Mouse (Mus musculus): ENCODE data around the gene Calhm3.

DNA sequence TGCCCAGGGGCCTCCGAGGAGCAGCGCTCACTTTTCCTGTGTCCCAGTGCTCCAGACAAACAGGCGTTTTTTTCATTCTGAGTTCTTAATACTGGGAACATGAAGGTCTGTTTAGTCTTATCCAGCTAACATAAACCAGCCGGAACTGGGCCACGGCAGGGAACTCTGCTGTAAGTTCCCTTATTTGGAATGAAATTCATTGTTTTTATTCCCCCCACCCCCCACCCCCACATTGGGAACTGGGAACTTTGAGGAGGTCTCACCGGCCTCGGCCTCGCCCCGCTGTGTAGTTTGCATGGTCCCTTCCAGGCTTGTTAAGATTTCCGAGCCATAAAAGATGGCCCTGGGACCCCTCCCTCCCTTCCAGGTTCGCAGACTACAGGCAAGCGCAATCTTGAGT lies 44.4 kb upstream of the Calhm3 start:
- no peak for TF ChIP-seq POLR2A (IDR thresholded peaks at IDR 0.05; ENCODE audit: borderline replicate concordance, control insufficient read depth, low read depth, low read length)
- no peak for TF ChIP-seq CTCF (IDR thresholded peaks at IDR 0.05; ENCODE audit: control insufficient read depth, insufficient read depth, low read length)

All from bone marrow, adult 2 months (tissue).